Mouse (Mus musculus) C2C12 (cell line): Measurements from ENCODE around the gene Cecr2. TPM values are rescaled to one million over a fixed set of nuclear protein-coding genes. Genes with fewer than 3 reads are reported as not detected.

ENCODE experiments used
- H3K27me3 ChIP-seq: one replicate; pipeline ENCODE4 v1.6.1; 2011; ENCODE audit not compliant: control insufficient read depth, insufficient read depth, insufficient read length
- H3K36me3 ChIP-seq: one replicate; pipeline ENCODE4 v1.6.1; 2011; ENCODE audit not compliant: control insufficient read depth, insufficient read depth
- H3K4me3 ChIP-seq: one replicate; pipeline ENCODE4 v1.5.1; 2011; ENCODE audit warnings: mild to moderate bottlenecking, control low read depth; ENCODE audit not compliant: poor library complexity, insufficient read depth, severe bottlenecking
- H3K79me2 ChIP-seq: one replicate; pipeline ENCODE4 v1.6.1; 2011; ENCODE audit not compliant: control insufficient read depth, insufficient read depth
- H3K79me3 ChIP-seq: one replicate; pipeline ENCODE4 v1.6.1; 2011; ENCODE audit warnings: low read depth, control low read depth
- H3ac ChIP-seq: one replicate; pipeline ENCODE3; 2011; ENCODE audit warnings: low read depth; ENCODE audit not compliant: control insufficient read depth, insufficient read length
- CEBPB ChIP-seq: IDR thresholded peaks from one replicate; pipeline ENCODE4 v1.6.1; 2011; ENCODE audit warnings: low read depth, mild to moderate bottlenecking, control low read depth, moderate library complexity
- CTCF ChIP-seq: IDR thresholded peaks from one replicate; pipeline ENCODE4 v1.5.1; 2011; ENCODE audit not compliant: control insufficient read depth, insufficient read depth, insufficient read length
- FOSL1 ChIP-seq: IDR thresholded peaks from one replicate; pipeline ENCODE4 v1.8.0; 2011; ENCODE audit warnings: mild to moderate bottlenecking, low read length; ENCODE audit not compliant: poor library complexity, insufficient read depth, severe bottlenecking
- MAX ChIP-seq: IDR thresholded peaks from one replicate; pipeline ENCODE4 v1.6.1; 2011; ENCODE audit warnings: mild to moderate bottlenecking, control low read depth
- MYOD1 ChIP-seq: IDR thresholded peaks from one replicate; pipeline ENCODE4 v1.6.1; 2011; ENCODE audit warnings: low read depth; ENCODE audit not compliant: control insufficient read depth, insufficient read length
- MYOG ChIP-seq: IDR thresholded peaks from one replicate; pipeline ENCODE4 v1.6.1; 2011; ENCODE audit not compliant: control insufficient read depth, insufficient read length; ENCODE audit errors: extremely low read depth
- USF1 ChIP-seq: IDR thresholded peaks from one replicate; pipeline ENCODE4 v1.6.1; 2011; ENCODE audit warnings: low read depth, mild to moderate bottlenecking, control low read depth, moderate library complexity
- long read RNA-seq, 2 experiments: library from polyadenylated mRNA; unstranded; transcript quantifications; one replicate each; pipeline ENCODE4 v2.0.0; 2019 to 2020
- polyA plus RNA-seq: library from polyadenylated mRNA; unstranded; fragments of >200 nt; fragmentation: generic; extraction: Trizol; gene quantifications from one replicate; pipeline ENCODE4 v1.2.1, GENCODE M21; 2012; ENCODE audit warnings: missing spikeins

Cecr2 gene
- polyA plus RNA-seq: 0.01 TPM
- long read RNA-seq, experiment 1: 0 reads
- long read RNA-seq, experiment 2: 0 reads

GRCm38 (mm10) chr6:120665816-120666760, at the start of gene Cecr2:
Gene Cecr2 (plus strand): TSS chr6:120666369.
- peak within 1 kb of the TSS; percentile 73 for H3ac ChIP-seq
- peaks cover 63% of the 10 kb centered on the region for H3K27me3 ChIP-seq
- no peaks in the 10 kb centered on the region for H3K36me3 ChIP-seq
- TF ChIP-seq MYOG (no peak), USF1 (no peak), FOSL1 (no peak), CEBPB (no peak), CTCF (no peak), MAX (no peak)
- H3K79me2 ChIP-seq: no peaks in the 10 kb centered on the region
- H3K79me3 ChIP-seq: no peaks in the 10 kb centered on the region
- H3K4me3 ChIP-seq: peak within 1 kb of the TSS; percentile 18

GRCm38 (mm10) chr6:120617586-120617985, 48.6 kb upstream of the Cecr2 start:
- no peaks in the 10 kb centered on the region for H3K79me2 ChIP-seq
- TF ChIP-seq FOSL1 (no peak), MYOD1 (no peak), MAX (no peak), CTCF (no peak), CEBPB (no peak), MYOG (no peak), USF1 (no peak)
- no peak overlapping the region for H3K4me3 ChIP-seq

GRCm38 (mm10) chr6:120618518-120619402, 47.4 kb upstream of the Cecr2 start:
- Histone ChIP-seq H3K36me3 (no peaks in the 10 kb centered on the region), H3ac (no peak overlapping the region), H3K79me2 (no peaks in the 10 kb centered on the region), H3K27me3 (peaks cover 13% of the 10 kb centered on the region), H3K4me3 (no peak overlapping the region), H3K79me3 (no peaks in the 10 kb centered on the region)
- TF ChIP-seq MYOG (no peak), CEBPB (no peak), CTCF (no peak), MAX (no peak), FOSL1 (no peak), USF1 (no peak), MYOD1 (no peak)

More at GRCm38 (mm10) chr6:120617586-120617985, 48.6 kb upstream of the Cecr2 start:
- Histone ChIP-seq H3ac (no peak overlapping the region), H3K79me3 (no peaks in the 10 kb centered on the region), H3K36me3 (no peaks in the 10 kb centered on the region), H3K27me3 (peaks cover 12% of the 10 kb centered on the region)

- Histone ChIP-seq H3K36me3 (no peaks in the 10 kb centered on the region), H3K4me3 (no peak overlapping the region), H3K79me3 (no peaks in the 10 kb centered on the region), H3K79me2 (no peaks in the 10 kb centered on the region), H3ac (no peak overlapping the region), H3K27me3 (peaks cover 16% of the 10 kb centered on the region)
- TF ChIP-seq USF1: no peak
- no peak for TF ChIP-seq MYOG
- TF ChIP-seq MYOD1: no peak
- no peak for TF ChIP-seq CEBPB
- TF ChIP-seq FOSL1: no peak
- no peak for TF ChIP-seq CTCF
- TF ChIP-seq MAX: no peak
These were observed 46.0 kb upstream of the Cecr2 start for GRCm38 (mm10) chr6:120620193-120620592.

GRCm38 (mm10) chr6:120625081-120625480, 41.1 kb upstream of the Cecr2 start:
- H3K4me3 ChIP-seq: no peak overlapping the region
- peaks cover 25% of the 10 kb centered on the region for H3K27me3 ChIP-seq
- no peaks in the 10 kb centered on the region for H3K36me3 ChIP-seq
- no peaks in the 10 kb centered on the region for H3K79me2 ChIP-seq
- TF ChIP-seq MAX: no peak
- no peak for TF ChIP-seq CTCF
- no peak for TF ChIP-seq MYOD1
- TF ChIP-seq USF1: no peak
- no peak for TF ChIP-seq MYOG
- TF ChIP-seq CEBPB: no peak
- TF ChIP-seq FOSL1: no peak
- no peaks in the 10 kb centered on the region for H3K79me3 ChIP-seq
- no peak overlapping the region for H3ac ChIP-seq
